Mouse (Mus musculus): ENCODE measurements around the gene Lrp4. TPM values are rescaled to one million over a fixed set of nuclear protein-coding genes. Genes with fewer than 3 reads are reported as not detected.
A peak's percentile ranks its signal among the peaks of the same experiment; 100 is the strongest.

Lrp4 gene
- polyA plus RNA-seq, 1 experiment from 2014 or later, result 3.5 TPM

GRCm38 (mm10) chr2:91429146-91429545 lies 28.2 kb upstream of the Lrp4 start:
- Histone ChIP-seq H3K36me3 (ENCODE audit: control insufficient read depth, insufficient read depth, low read length) (no peaks in the 10 kb centered on the region), H3K27me3 (ENCODE audit: control insufficient read depth, insufficient read depth, low read length) (no peaks in the 10 kb centered on the region), H3K9ac (ENCODE audit: low read length) (no peak overlapping the region), H3K4me1 (ENCODE audit: control insufficient read depth in 2 of 2, insufficient read depth in 2 of 2, low read length in 2 of 2) (peaks cover 10 to 17% of the 10 kb centered on the region in 2 experiments; a peak in 3 of 4 replicates), H3K4me2 (ENCODE audit: low read length) (no peak overlapping the region), H3K27ac (replicated peaks in 1 of 2; ENCODE audit: control insufficient read depth in 1 of 2, insufficient read depth in 1 of 2, low read depth in 2 of 2, low read length in 2 of 2) (no peak overlapping the region), H3K4me3 (ENCODE audit: control insufficient read depth in 1 of 2, insufficient read depth in 1 of 2, low read depth in 1 of 2, low read length in 2 of 2) (no peak overlapping the region), H3K9me3 (ENCODE audit: control insufficient read depth, low read length) (no peaks in the 10 kb centered on the region)
- ATAC-seq (ENCODE audit: insufficient number of reproducible peaks, insufficient read depth, low FRiP score, low read depth), result no peak
- 38% methylated on average over 3 of the region's 3 CpGs for WGBS

GRCm38 (mm10) chr2:91429915-91430599 lies 27.3 kb upstream of the Lrp4 start:
- Histone ChIP-seq H3K9ac (ENCODE audit: low read length) (no peak overlapping the region), H3K9me3 (ENCODE audit: control insufficient read depth, low read length) (no peaks in the 10 kb centered on the region), H3K27ac (replicated peaks in 1 of 2; ENCODE audit: control insufficient read depth in 1 of 2, insufficient read depth in 1 of 2, low read depth in 2 of 2, low read length in 2 of 2) (peak overlapping the region in 1 of 2 experiments; percentile 21; a peak in 1 of 4 replicates), H3K4me1 (ENCODE audit: control insufficient read depth in 2 of 2, insufficient read depth in 2 of 2, low read length in 2 of 2) (peaks cover 10 to 17% of the 10 kb centered on the region in 2 experiments; a peak in 3 of 4 replicates), H3K4me3 (ENCODE audit: control insufficient read depth in 1 of 2, insufficient read depth in 1 of 2, low read depth in 1 of 2, low read length in 2 of 2) (no peak overlapping the region), H3K36me3 (ENCODE audit: control insufficient read depth, insufficient read depth, low read length) (no peaks in the 10 kb centered on the region), H3K4me2 (ENCODE audit: low read length) (peak overlapping the region; percentile 22; the same call in 1 of the 2 replicates), H3K27me3 (ENCODE audit: control insufficient read depth, insufficient read depth, low read length) (no peaks in the 10 kb centered on the region)
- ATAC-seq (ENCODE audit: insufficient number of reproducible peaks, insufficient read depth, low FRiP score, low read depth), result no peak
- WGBS, result 43% methylated on average over 9 of the region's 9 CpGs

- no peak overlapping the region for H3K9ac ChIP-seq (ENCODE audit: low read length)
- H3K9me3 ChIP-seq (ENCODE audit: control insufficient read depth, low read length), result no peaks in the 10 kb centered on the region
- H3K4me1 ChIP-seq (ENCODE audit: control insufficient read depth in 2 of 2, insufficient read depth in 2 of 2, low read length in 2 of 2), result peaks cover 10 to 17% of the 10 kb centered on the region in 2 experiments; a peak in 3 of 4 replicates
- 17% methylated on average over 6 of the region's 6 CpGs for WGBS
- no peak overlapping the region for H3K4me3 ChIP-seq (ENCODE audit: control insufficient read depth in 1 of 2, insufficient read depth in 1 of 2, low read depth in 1 of 2, low read length in 2 of 2)
- H3K36me3 ChIP-seq (ENCODE audit: control insufficient read depth, insufficient read depth, low read length), result no peaks in the 10 kb centered on the region
- ATAC-seq (ENCODE audit: insufficient number of reproducible peaks, insufficient read depth, low FRiP score, low read depth), result no peak
- H3K27me3 ChIP-seq (ENCODE audit: control insufficient read depth, insufficient read depth, low read length), result no peaks in the 10 kb centered on the region
- peak overlapping the region; percentile 22; the same call in 1 of the 2 replicates for H3K4me2 ChIP-seq (ENCODE audit: low read length)
- no peak overlapping the region for H3K27ac ChIP-seq (replicated peaks in 1 of 2; ENCODE audit: control insufficient read depth in 1 of 2, insufficient read depth in 1 of 2, low read depth in 2 of 2, low read length in 2 of 2)
Measured at GRCm38 (mm10) chr2:91430600-91430919, 26.8 kb upstream of the Lrp4 start.

GRCm38 (mm10) chr2:91436713-91437112 lies 20.6 kb upstream of the Lrp4 start:
- Histone ChIP-seq H3K36me3 (ENCODE audit: control insufficient read depth, insufficient read depth, low read length) (no peaks in the 10 kb centered on the region), H3K9ac (ENCODE audit: low read length) (0 out of 2 replicates have a peak overlapping the region, but pooled peaks have one; percentile 1), H3K27ac (replicated peaks in 1 of 2; ENCODE audit: control insufficient read depth in 1 of 2, insufficient read depth in 1 of 2, low read depth in 2 of 2, low read length in 2 of 2) (peak overlapping the region; percentile 68 to 70), H3K4me1 (ENCODE audit: control insufficient read depth in 2 of 2, insufficient read depth in 2 of 2, low read length in 2 of 2) (peaks cover 0 to 15% of the 10 kb centered on the region in 2 experiments), H3K4me2 (ENCODE audit: low read length) (no peak overlapping the region), H3K27me3 (ENCODE audit: control insufficient read depth, insufficient read depth, low read length) (no peaks in the 10 kb centered on the region), H3K4me3 (ENCODE audit: control insufficient read depth in 1 of 2, insufficient read depth in 1 of 2, low read depth in 1 of 2, low read length in 2 of 2) (no peak overlapping the region), H3K9me3 (ENCODE audit: control insufficient read depth, low read length) (no peaks in the 10 kb centered on the region)
- ATAC-seq (ENCODE audit: insufficient number of reproducible peaks, insufficient read depth, low FRiP score, low read depth), result no peak
- 67% methylated on average over 8 of the region's 8 CpGs for WGBS

GRCm38 (mm10) chr2:91437116-91437815 lies 20.0 kb upstream of the Lrp4 start:
- Histone ChIP-seq H3K4me1 (ENCODE audit: control insufficient read depth in 2 of 2, insufficient read depth in 2 of 2, low read length in 2 of 2) (peaks cover 0 to 15% of the 10 kb centered on the region in 2 experiments), H3K27ac (replicated peaks in 1 of 2; ENCODE audit: control insufficient read depth in 1 of 2, insufficient read depth in 1 of 2, low read depth in 2 of 2, low read length in 2 of 2) (peak overlapping the region; percentile 68 to 70), H3K4me3 (ENCODE audit: control insufficient read depth in 1 of 2, insufficient read depth in 1 of 2, low read depth in 1 of 2, low read length in 2 of 2) (no peak overlapping the region), H3K27me3 (ENCODE audit: control insufficient read depth, insufficient read depth, low read length) (no peaks in the 10 kb centered on the region), H3K9me3 (ENCODE audit: control insufficient read depth, low read length) (no peaks in the 10 kb centered on the region), H3K4me2 (ENCODE audit: low read length) (no peak overlapping the region; the same call in 1 of the 2 replicates), H3K36me3 (ENCODE audit: control insufficient read depth, insufficient read depth, low read length) (no peaks in the 10 kb centered on the region), H3K9ac (ENCODE audit: low read length) (peak overlapping the region; percentile 1; the same call in 1 of the 2 replicates)
- 60% methylated on average over 5 of the region's 5 CpGs for WGBS
- no peak for ATAC-seq (ENCODE audit: insufficient number of reproducible peaks, insufficient read depth, low FRiP score, low read depth)

GRCm38 (mm10) chr2:91439271-91439670 lies 18.0 kb upstream of the Lrp4 start:
- H3K27ac ChIP-seq (replicated peaks in 1 of 2; ENCODE audit: control insufficient read depth in 1 of 2, insufficient read depth in 1 of 2, low read depth in 2 of 2, low read length in 2 of 2), result no peak overlapping the region

GRCm38 (mm10) chr2:91439876-91440275 lies 17.4 kb upstream of the Lrp4 start:
- H3K36me3 ChIP-seq (ENCODE audit: control insufficient read depth, insufficient read depth, low read length), result no peaks in the 10 kb centered on the region
- H3K9ac ChIP-seq (ENCODE audit: low read length), result no peak overlapping the region
- no peaks in the 10 kb centered on the region for H3K9me3 ChIP-seq (ENCODE audit: control insufficient read depth, low read length)
- WGBS, result 79% methylated on average over 1 of the region's 1 CpGs
- H3K27me3 ChIP-seq (ENCODE audit: control insufficient read depth, insufficient read depth, low read length), result no peaks in the 10 kb centered on the region
- H3K27ac ChIP-seq (replicated peaks in 1 of 2; ENCODE audit: control insufficient read depth in 1 of 2, insufficient read depth in 1 of 2, low read depth in 2 of 2, low read length in 2 of 2), result no peak overlapping the region
- H3K4me2 ChIP-seq (ENCODE audit: low read length), result no peak overlapping the region
- H3K4me3 ChIP-seq (ENCODE audit: control insufficient read depth in 1 of 2, insufficient read depth in 1 of 2, low read depth in 1 of 2, low read length in 2 of 2), result no peak overlapping the region
- H3K4me1 ChIP-seq (ENCODE audit: control insufficient read depth in 2 of 2, insufficient read depth in 2 of 2, low read length in 2 of 2), result peaks cover 0 to 19% of the 10 kb centered on the region in 2 experiments
- no peak for ATAC-seq (ENCODE audit: insufficient number of reproducible peaks, insufficient read depth, low FRiP score, low read depth)

More at GRCm38 (mm10) chr2:91439271-91439670, 18.0 kb upstream of the Lrp4 start:
- no peaks in the 10 kb centered on the region for H3K36me3 ChIP-seq (ENCODE audit: control insufficient read depth, insufficient read depth, low read length)
- no peak overlapping the region for H3K4me3 ChIP-seq (ENCODE audit: control insufficient read depth in 1 of 2, insufficient read depth in 1 of 2, low read depth in 1 of 2, low read length in 2 of 2)
- H3K9ac ChIP-seq (ENCODE audit: low read length), result no peak overlapping the region
- ATAC-seq (ENCODE audit: insufficient number of reproducible peaks, insufficient read depth, low FRiP score, low read depth), result no peak
- no peak overlapping the region for H3K4me2 ChIP-seq (ENCODE audit: low read length)
- no peaks in the 10 kb centered on the region for H3K9me3 ChIP-seq (ENCODE audit: control insufficient read depth, low read length)
- 79% methylated on average over 10 of the region's 10 CpGs for WGBS
- H3K4me1 ChIP-seq (ENCODE audit: control insufficient read depth in 2 of 2, insufficient read depth in 2 of 2, low read length in 2 of 2), result peaks cover 0 to 19% of the 10 kb centered on the region in 2 experiments
- H3K27me3 ChIP-seq (ENCODE audit: control insufficient read depth, insufficient read depth, low read length), result no peaks in the 10 kb centered on the region

All from heart, embryonic 14.5 days (tissue).